Mouse (Mus musculus): ENCODE measurements around the gene Ift74.

DNA sequence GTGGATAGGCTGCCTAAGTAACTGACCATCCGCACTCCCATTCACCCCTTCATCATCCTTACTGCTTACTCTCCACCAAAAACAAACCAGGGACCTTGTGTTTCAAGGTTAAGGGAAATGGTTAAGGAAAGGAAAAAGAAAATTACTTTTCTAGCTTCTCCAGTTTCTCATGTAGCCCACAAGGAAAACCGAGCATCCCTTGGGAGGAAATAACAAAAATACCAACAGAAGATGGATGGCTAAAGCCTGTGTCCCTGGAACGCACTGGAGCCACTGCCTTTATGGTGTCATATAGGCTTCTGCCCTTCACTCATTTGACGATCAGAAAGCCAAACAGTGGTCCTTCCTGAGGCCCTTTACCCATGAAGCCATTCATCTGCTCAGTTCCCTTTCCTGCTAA lies 97.1 kb downstream of the Ift74 start:
- TF ChIP-seq CTCF (IDR thresholded peaks at IDR 0.05; ENCODE audit: borderline replicate concordance, insufficient read depth, low read length): no peak
- no peak for TF ChIP-seq POLR2A (IDR thresholded peaks at IDR 0.05; ENCODE audit: low read depth, low read length)
